Comparison of ENCODE assay signal across 9 mouse cellular contexts in genomic region chr5:107200853-107201341, GRCm38 (mm10).
DNase-seq lines count a peak whose midpoint lies in the region; ATAC-seq and TF ChIP-seq lines count a peak whose summit lies in the region.
"Had no signal": no experiment of that assay in that cellular context is flagged by ENCODE, and none has a peak within 500 bp of the region (broad histone marks: within the 10 kb centered on the region; RNA-seq: fewer than 3 reads in every experiment).

No protein-coding gene starts in this region.

- ATAC-seq in heart, embryonic 16.5 days (replicated peaks; ENCODE audit: extremely low read depth, insufficient read depth, low FRiP score), result no peak
- ATAC-seq in limb, embryonic 11.5 days (ENCODE audit: insufficient number of reproducible peaks, low FRiP score, low TSS enrichment, low read depth), result no peak; the same call in 1 of the 2 replicates
- peak; percentile 25; the same call in 1 of the 2 replicates for ATAC-seq in stomach, postnatal 0 days (ENCODE audit: low FRiP score, low TSS enrichment)
- ATAC-seq in forebrain, postnatal 0 days, result no peak

- TF ChIP-seq EP300 in stomach, postnatal 0 days (optimal IDR thresholded peaks at IDR 0.05), result no peak

- H3K27me3 ChIP-seq in heart, embryonic 16.5 days (ENCODE audit: control insufficient read depth, insufficient read depth, low read length), result no peaks in the 10 kb centered on the region
- no peaks in the 10 kb centered on the region for H3K27me3 ChIP-seq in limb, embryonic 11.5 days (ENCODE audit: control insufficient read depth, insufficient read depth, low read length)
- no peaks in the 10 kb centered on the region for H3K27me3 ChIP-seq in stomach, postnatal 0 days (ENCODE audit: control insufficient read depth, insufficient read depth, low read length)
- no peaks in the 10 kb centered on the region for H3K27me3 ChIP-seq in forebrain, postnatal 0 days (ENCODE audit: insufficient read depth, low read length)
- H3K27me3 ChIP-seq: liver, embryonic 13.5 days had no signal

- no peak overlapping the region for H3K9ac ChIP-seq in heart, embryonic 16.5 days (ENCODE audit: low read length)
- no peak overlapping the region for H3K9ac ChIP-seq in limb, embryonic 11.5 days (ENCODE audit: low read length)
- no peak overlapping the region for H3K9ac ChIP-seq in stomach, postnatal 0 days (ENCODE audit: low read length)
- H3K9ac ChIP-seq in forebrain, postnatal 0 days, result no peak overlapping the region
- H3K9ac ChIP-seq: liver, embryonic 13.5 days had no signal

- H3K4me2 ChIP-seq in heart, embryonic 16.5 days (ENCODE audit: low read depth, low read length), result no peak overlapping the region
- H3K4me2 ChIP-seq in limb, embryonic 11.5 days (ENCODE audit: low read depth, severe bottlenecking), result no peak overlapping the region
- H3K4me2 ChIP-seq in stomach, postnatal 0 days (replicated peaks; ENCODE audit: low read depth), result no peak overlapping the region
- no peak overlapping the region for H3K4me2 ChIP-seq in forebrain, postnatal 0 days (ENCODE audit: low read depth)
- H3K4me2 ChIP-seq: liver, embryonic 13.5 days had no signal

- no peaks in the 10 kb centered on the region for H3K9me3 ChIP-seq in heart, embryonic 16.5 days (replicated peaks; ENCODE audit: control insufficient read depth, low read length)
- H3K9me3 ChIP-seq in limb, embryonic 11.5 days (ENCODE audit: control insufficient read depth, low read length), result no peaks in the 10 kb centered on the region
- H3K9me3 ChIP-seq in stomach, postnatal 0 days (ENCODE audit: control insufficient read depth, low read length), result no peaks in the 10 kb centered on the region
- H3K9me3 ChIP-seq in forebrain, postnatal 0 days (ENCODE audit: low read length), result no peaks in the 10 kb centered on the region
- H3K9me3 ChIP-seq: liver, embryonic 13.5 days had no signal

- DNase-seq in urinary bladder, postnatal 36 days (ENCODE audit: low spot score in 2 of 2), result peak; percentile 41 to 62
- DNase-seq in urinary bladder, postnatal 4 days (ENCODE audit: low spot score in 2 of 2), result no peak
- DNase-seq in limb, embryonic 11.5 days (ENCODE audit: low spot score), result peak; percentile 53
- DNase-seq in stomach, postnatal 0 days (ENCODE audit: low spot score), result no peak
- DNase-seq in cerebellum, adult 11-12 months, result no peak
- DNase-seq in forebrain, postnatal 0 days, result no peak
- no peak for DNase-seq in yolk sac, embryonic 10.5 days (ENCODE audit: low spot score)
- DNase-seq: liver, embryonic 13.5 days had no signal

- TF ChIP-seq CTCF in stomach, postnatal 0 days (IDR thresholded peaks at IDR 0.05; ENCODE audit: low read depth), result no peak
- TF ChIP-seq CTCF in forebrain, postnatal 0 days (IDR thresholded peaks at IDR 0.05; ENCODE audit: low read depth), result no peak

- WGBS in heart, embryonic 16.5 days, result 60% methylated on average over 12 of the region's 12 CpGs
- WGBS in limb, embryonic 11.5 days, result 24% methylated on average over 12 of the region's 12 CpGs
- 47% methylated on average over 12 of the region's 12 CpGs for WGBS in stomach, postnatal 0 days
- 70% methylated on average over 12 of the region's 12 CpGs for WGBS in forebrain, postnatal 0 days

- H3K4me3 ChIP-seq in heart, embryonic 16.5 days (ENCODE audit: low read length), result no peak overlapping the region
- no peak overlapping the region for H3K4me3 ChIP-seq in limb, embryonic 11.5 days (ENCODE audit: low read depth, low read length)
- no peak overlapping the region for H3K4me3 ChIP-seq in stomach, postnatal 0 days (ENCODE audit: low read depth, low read length)
- H3K4me3 ChIP-seq in forebrain, postnatal 0 days (ENCODE audit: low read depth, low read length), result no peak overlapping the region
- H3K4me3 ChIP-seq: liver, embryonic 13.5 days had no signal

- H3K36me3 ChIP-seq in heart, embryonic 16.5 days (ENCODE audit: control insufficient read depth, insufficient read depth), result no peaks in the 10 kb centered on the region; the same call in 1 of the 2 replicates
- no peaks in the 10 kb centered on the region for H3K36me3 ChIP-seq in limb, embryonic 11.5 days (ENCODE audit: control insufficient read depth, insufficient read depth, low read length)
- H3K36me3 ChIP-seq in stomach, postnatal 0 days (ENCODE audit: control insufficient read depth, insufficient read depth, low read length), result no peaks in the 10 kb centered on the region
- no peaks in the 10 kb centered on the region for H3K36me3 ChIP-seq in forebrain, postnatal 0 days (ENCODE audit: insufficient read depth)
- H3K36me3 ChIP-seq: liver, embryonic 13.5 days had no signal

- H3K27ac ChIP-seq in heart, embryonic 16.5 days (ENCODE audit: low read length), result peak overlapping the region; percentile 55
- 0 out of 2 replicates have a peak overlapping the region, but pooled peaks have one; percentile 39 for H3K27ac ChIP-seq in limb, embryonic 11.5 days (replicated peaks; ENCODE audit: low read depth, low read length)
- H3K27ac ChIP-seq in stomach, postnatal 0 days (replicated peaks), result no peak overlapping the region
- no peak overlapping the region for H3K27ac ChIP-seq in forebrain, postnatal 0 days (ENCODE audit: low read depth, low read length)
- H3K27ac ChIP-seq: liver, embryonic 13.5 days had no signal

- H3K4me1 ChIP-seq in heart, embryonic 16.5 days (ENCODE audit: control insufficient read depth, insufficient read depth, low read length), result peaks cover 37% of the 10 kb centered on the region
- peaks cover 38% of the 10 kb centered on the region for H3K4me1 ChIP-seq in limb, embryonic 11.5 days (ENCODE audit: control insufficient read depth, insufficient read depth, low read length)
- H3K4me1 ChIP-seq in stomach, postnatal 0 days (replicated peaks; ENCODE audit: control insufficient read depth, insufficient read depth), result peaks cover 10% of the 10 kb centered on the region; the same call in 1 of the 2 replicates
- H3K4me1 ChIP-seq in forebrain, postnatal 0 days (ENCODE audit: insufficient read depth), result no peaks in the 10 kb centered on the region

Comparison
In these comparisons a context has a peak if more than half of its experiments do, and no peak if none do; other contexts are left out.
1. DNase-seq: peak in urinary bladder, postnatal 36 days (2 of 2) and limb, embryonic 11.5 days (single experiment); none in urinary bladder, postnatal 4 days (0 of 2), stomach, postnatal 0 days (single experiment), cerebellum, adult 11-12 months (single experiment), forebrain, postnatal 0 days (single experiment) and yolk sac, embryonic 10.5 days (single experiment).
2. H3K27ac ChIP-seq: peak in heart, embryonic 16.5 days (single experiment) and limb, embryonic 11.5 days (single experiment); none in stomach, postnatal 0 days (single experiment) and forebrain, postnatal 0 days (single experiment).